Mouse (Mus musculus) adrenal gland, adult (tissue): Measurements from ENCODE around the gene S100a7a.
A peak's percentile ranks its signal among the peaks of the same experiment; 100 is the strongest.

Experiments
- DNase-seq, 2 experiments: peaks; one replicate each; pipeline ENCODE4 v3.0.0; 2022 to 2023; ENCODE audit warnings: low spot score in 1 of 2; ENCODE audit not compliant: inconsistent age in 2 of 2

S100a7a gene

DNA sequence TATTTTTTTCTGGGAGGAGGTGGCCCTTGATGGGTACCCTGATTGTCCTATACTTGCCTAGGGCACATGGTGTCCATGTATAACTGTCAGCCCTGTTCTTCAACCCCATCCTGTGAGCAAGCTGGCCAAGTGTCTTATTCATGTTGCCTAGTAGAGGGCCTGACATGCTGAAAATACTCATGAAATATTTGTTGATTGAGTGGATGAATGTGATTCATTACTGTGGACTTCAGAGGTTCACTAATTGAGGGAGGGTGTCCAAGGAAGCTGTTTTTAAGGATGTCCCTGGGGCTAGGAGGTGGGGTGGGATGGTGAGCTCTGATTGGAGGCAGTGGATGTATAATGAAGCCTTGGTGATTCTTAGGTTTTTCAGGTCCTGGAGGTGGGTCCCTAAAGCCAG is at the start of gene S100a7a:
TSS of gene S100a7a (plus strand) at position 301 of the 400 bp plus-strand sequence.
- DNase-seq: no peak

DNA sequence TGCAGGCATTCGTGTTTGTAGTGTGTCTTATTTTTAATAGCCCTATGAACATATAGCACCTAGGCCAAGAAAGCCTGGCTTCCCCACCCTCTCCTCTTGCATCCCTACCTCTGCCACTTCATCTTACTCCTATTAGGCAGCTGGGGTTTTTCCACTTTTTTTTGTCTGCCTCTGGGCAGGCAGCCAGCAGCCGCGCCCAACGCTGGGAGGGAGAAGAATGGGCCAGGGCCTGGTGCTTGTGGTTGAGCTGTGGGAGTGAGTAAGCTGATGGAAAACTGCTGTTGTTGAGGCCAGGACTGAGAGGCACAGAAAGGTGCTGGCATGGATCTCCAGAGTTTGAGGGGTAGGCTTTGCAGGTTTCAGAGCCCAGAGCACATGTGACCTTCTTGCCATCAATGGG is 49.4 kb upstream of the S100a7a start:
- DNase-seq: peak; percentile 87 to 94

DNA sequence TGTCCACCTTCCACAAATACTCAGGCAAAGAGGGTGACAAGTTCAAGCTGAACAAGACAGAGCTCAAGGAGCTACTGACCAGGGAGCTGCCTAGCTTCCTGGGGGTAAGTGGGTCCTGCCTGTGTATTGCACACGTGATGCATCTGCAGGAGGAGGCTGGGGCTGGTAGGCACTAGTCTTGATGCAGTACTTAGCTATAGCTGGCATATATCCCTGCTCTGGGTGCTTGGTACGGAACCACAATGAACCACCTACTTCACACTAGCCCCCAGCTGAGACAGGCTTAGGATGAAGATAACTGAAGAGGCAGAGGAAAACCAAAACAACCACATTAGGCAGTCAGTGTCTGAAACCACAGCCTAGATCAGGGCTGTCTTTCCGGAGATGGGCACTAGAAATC is 48.8 kb upstream of the S100a7a start:
- no peak for DNase-seq

DNA sequence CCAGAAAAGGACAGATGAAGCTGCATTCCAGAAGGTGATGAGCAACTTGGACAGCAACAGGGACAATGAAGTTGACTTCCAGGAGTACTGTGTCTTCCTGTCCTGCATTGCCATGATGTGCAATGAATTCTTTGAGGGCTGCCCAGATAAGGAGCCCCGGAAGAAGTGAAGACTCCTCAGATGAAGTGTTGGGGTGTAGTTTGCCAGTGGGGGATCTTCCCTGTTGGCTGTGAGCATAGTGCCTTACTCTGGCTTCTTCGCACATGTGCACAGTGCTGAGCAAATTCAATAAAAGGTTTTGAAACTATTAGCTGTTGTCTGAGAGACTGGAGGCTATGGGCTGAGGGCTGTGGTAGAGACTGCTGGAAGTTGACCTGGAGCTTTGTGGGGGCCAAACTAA is 48.1 kb upstream of the S100a7a start:
- peak in 1 of 2 experiments; percentile 20 for DNase-seq

DNA sequence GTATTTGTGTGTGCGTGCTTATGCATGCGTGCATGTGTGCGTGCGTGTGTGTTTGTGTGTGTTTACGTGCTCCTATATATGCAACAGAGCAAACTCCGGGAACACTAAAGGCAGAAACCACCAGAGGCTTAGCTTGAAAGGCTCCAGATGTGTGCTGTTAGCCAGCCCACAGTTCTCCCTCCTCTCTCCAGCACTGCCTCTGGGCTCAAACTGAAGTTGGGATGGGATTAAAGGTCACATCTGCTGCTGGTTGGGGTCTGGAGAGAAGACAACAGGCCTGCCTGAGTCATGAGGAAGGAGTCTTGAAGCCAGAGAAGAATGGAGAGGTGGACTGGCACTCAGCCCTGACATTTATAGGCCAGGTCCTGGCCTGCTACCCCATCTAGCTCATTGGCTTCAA is 47.6 kb upstream of the S100a7a start:
- no peak for DNase-seq

DNA sequence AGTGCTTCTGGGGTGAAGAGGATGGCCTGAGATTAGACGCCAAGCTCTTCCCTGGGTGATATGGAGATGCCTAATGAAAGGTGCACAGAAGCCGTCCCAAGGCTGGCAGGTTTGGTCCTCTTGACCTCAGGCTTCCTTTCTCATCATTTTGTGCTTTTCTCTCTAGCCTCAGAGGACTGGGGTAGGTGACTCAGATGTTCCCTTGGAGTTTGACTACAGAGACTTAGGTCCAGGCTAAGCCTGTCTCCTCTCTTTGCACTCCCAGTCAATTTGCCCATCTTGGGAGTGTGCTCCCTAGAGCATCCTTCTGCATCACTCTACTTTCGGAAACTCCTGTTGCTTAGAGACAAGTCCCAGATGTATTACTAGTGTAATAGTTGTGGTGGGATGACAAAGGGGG is 46.5 kb upstream of the S100a7a start:
- DNase-seq: no peak

DNA sequence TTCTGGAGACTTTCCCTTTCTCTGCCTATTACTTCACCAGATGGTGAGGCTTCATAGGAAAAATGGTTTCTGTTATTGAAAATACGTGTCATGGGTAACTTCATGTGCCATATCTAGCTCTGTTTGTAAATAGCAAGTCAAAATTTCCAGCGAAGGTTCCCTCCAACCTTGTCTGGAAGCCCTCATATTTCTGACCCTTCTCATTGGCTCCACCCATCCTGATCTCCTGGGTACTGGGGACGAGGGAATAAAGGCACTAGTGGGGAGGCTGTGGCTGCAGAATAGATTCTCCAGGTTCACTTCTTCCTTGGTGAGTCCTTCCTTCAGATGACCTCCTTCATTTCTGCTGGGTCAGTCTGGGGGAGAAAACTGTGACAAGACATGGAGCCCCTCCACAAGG is 45.6 kb upstream of the S100a7a start, which contains the start of gene S100a5:
TSS of gene S100a5 (plus strand) at position 301 of the 400 bp plus-strand sequence.
- no peak for DNase-seq

DNA sequence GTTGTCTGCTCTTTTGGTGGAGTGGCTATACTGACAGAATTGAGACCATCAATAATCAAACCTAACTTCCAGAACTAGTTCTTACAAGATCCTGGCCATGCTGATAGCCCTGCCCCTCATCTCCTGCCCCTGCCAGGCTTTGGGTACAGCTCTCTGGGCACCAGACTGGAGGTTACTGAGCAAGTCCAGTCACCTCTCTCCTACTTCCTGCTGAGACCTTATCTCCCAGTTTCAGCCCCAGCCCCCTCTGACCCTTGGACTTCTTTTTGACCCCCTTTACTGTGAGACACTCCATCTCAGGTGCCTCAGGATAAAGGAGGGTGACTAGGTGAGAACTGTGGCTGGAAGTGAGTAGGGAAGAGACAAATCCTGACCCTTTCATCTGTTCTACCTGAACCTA is 44.7 kb upstream of the S100a7a start:
- no peak for DNase-seq

DNA sequence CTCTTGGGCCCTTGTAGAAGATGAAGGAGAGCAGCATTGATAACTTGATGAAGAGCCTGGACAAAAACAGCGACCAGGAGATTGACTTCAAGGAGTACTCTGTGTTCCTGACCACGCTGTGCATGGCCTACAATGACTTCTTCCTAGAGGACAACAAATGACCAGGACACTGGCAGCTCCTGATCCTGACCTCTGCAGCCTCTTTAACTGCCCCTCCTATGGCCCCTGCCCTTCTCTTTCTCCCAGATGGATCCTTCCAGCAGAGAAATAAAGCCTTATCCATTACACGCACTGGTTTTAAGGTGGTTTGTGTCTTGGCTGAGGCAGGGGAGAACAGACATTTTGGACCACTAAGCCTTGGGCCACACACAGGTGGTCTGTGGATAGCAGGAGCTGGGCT is 42.3 kb upstream of the S100a7a start:
- no peak for DNase-seq

DNA sequence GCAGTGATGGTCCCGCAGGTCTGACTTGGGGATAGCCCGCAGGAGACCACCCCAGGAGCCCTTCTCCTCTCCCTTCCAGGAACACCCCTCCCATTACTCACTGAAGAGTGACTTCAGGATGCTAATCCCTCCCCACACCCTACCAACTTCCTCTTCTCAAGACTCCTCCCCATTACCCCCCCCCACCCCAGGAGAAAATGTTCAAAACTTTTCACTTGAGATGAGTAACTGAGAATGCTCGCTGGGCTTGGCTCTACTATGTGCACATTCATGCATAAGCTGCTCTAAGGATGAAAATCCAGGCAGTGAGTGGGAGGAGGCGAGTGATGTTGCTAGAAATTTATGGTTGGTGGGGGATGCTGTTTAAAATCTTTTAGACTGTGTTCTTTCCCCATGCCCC is 41.8 kb upstream of the S100a7a start:
- DNase-seq: no peak

DNA sequence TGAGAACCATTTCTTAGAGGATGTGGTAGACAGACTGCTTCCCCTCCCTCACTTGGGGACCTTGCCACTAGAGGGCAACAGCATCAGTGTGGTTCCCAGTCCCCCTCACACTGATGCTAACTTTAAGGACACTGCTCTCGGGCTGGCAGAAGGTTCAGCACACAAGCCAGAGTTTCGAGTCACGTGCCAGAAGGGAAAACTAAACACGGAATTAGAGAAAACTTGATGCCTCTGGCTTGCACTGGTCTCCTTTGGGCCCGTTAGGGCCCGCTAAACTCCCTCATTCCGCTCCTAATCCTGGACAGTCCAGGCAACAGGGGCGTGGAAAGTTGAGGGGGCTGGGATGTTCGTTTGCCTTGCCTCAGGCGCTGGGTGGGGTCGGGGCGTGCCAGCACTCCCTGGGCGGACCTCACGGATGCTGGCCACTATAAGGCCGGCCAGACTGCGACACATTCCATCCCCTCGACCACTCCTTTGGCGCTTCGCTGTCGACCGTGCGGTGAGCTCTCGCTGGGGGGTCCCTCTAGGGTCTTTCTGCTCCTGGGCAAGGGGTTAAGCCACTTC is 41.0 kb upstream of the S100a7a start, which contains the start of gene S100a6:
TSS of gene S100a6 (plus strand) at position 155 of the 564 bp plus-strand sequence.
- peak; percentile 57 to 77 for DNase-seq

DNA sequence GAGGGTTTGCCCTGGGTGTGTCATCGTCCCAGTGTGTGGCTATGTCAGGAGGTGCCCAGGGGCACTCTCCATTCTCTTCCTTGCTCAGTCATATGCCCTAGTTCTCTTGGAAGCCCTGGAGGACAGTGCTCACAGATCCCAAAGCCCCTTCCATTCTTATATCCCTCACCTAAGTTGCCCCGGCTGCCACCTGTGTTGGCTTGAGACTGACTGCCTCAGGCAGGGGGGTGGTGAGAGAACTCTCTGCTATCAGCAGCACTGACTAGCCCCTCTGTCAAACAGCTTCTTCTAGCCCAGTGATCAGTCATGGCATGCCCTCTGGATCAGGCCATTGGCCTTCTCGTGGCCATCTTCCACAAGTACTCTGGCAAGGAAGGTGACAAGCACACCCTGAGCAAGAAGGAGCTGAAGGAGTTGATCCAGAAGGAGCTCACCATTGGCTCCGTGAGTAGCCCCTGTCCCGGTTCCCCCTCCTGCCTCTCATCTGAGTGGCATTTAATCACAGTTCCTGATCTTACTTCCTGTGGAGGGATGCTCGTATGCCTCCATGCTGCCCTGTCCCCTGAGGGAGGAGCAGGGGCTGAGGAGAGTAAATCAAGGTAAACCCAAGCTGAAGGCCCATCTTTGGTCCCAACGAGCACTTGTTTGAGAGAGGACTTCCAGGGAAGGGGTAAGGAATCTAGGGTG is 40.2 kb upstream of the S100a7a start:
- peak in 1 of 2 experiments; percentile 39 for DNase-seq

DNA sequence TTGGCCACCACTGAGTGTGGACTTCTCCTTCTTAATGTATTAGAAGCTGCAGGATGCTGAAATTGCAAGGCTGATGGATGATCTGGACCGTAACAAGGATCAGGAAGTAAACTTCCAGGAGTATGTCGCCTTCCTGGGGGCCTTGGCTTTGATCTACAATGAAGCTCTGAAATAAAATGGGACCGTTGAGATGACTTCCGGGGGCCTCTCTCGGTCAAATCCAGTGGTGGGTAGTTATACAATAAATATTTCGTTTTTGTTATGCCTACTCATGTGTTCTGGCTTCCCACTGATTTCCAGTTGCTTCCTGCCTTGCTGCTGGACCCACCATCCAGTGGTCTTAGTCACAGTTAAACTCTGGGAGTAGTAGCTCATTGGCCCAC is 39.7 kb upstream of the S100a7a start:
- DNase-seq: no peak

DNA sequence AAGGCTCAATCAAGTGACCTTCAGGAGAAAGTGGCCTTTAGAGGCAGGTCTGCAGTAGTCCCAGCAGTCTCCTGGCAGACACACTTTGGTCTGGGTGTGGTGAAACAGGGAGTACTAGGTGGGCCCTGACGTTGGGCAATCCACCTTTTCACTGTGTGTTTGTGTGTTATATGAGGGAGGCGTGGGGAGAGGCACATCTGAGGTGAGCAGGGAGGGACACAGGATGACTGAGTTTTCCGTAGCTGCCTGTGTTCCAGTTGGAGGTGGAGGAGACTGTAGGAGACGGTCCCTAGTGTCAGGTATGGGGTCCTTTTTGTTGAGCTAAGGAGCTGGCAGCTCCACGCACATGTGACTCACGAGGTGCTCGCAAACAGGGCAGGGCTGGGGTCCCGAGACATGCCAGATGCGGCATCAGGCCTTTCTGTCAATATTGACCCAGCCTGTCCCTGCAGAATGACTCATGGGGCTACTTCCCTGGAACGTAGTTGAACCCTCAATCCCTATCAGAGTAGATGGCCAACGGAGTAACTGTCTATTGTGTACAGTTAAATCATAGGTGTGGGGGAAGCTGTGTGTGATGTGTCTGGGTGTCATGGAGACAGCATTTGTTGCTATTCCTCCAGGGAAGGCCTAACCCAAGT is 39.1 kb upstream of the S100a7a start:
- no peak for DNase-seq

DNA sequence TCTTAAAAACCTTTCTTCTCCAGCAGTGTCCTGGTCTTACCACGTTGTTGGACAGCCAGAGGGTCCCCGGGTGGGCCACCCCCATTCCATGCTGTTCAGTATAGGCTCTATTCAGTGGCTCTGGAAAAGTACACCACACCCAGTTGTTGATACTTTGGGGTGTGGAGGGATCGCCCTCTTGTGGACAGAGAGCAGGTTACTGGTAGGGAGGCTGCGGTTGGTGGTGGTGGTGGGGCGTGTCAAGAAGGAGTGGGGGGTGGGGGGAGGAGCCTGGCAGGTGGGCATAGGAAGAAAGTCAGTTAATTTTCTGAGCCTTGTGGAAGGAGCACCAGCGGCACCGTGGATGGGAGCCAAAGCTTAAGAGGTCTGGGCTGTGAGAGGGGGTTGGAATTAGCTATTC is 38.4 kb upstream of the S100a7a start:
- peak; percentile 77 to 92 for DNase-seq

DNA sequence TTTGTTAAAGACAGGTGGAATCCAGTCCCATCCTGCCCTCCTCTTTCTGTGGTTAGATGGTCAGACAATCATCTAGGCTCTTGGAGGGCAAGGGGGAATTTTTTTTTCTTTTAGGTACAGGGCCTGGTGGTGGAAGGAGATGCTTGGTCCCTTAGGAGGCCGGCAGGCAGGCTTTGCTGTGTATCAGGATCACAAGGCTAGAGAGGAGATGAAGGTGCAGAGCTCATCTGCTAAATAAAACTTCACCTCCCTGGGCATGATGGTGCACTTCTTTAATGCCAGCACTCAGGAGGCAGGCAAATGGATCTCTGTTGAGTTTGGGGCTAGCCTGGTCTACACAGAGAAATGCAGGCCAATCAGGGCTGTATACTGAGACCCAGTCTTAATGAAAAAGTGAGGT is 37.9 kb upstream of the S100a7a start:
- DNase-seq: no peak

DNA sequence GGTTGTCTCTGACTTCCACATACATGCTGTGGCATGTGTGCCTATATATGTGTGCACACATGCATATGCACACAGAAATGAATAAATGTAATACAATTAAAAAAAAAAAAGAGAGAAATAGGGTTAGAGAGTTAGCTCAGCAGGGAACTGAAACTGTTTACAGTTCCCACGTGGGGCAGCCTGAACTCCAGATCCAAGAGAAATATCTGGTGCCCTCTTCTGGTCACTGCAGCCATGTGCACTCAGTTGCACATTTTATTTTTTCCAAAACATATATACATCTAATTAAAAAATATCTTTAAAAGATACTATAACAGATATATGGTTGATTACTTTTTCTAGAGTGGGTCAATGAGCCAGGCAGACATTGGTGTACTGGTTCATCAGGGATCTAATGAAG is 36.2 kb upstream of the S100a7a start:
- no peak for DNase-seq

DNA sequence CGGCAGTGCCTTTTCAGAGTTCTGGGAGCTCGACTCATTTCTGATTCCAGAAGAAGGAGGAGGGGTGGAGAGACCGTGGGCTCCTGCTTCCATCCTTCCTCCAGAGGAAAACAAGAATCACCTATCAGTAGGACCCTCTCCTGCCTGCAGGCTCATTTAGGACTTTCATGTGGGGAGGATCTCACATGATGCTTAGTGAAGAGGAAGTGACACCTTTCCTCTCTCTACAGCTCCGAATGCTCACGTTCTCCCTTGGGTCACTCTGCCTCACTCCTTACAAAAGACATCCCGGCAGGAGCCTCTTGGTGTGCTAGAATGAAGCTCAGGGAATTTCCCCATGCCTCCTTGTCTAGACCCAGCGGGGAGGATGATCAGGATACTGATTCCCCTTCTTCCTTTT is 32.3 kb upstream of the S100a7a start:
- no peak for DNase-seq

DNA sequence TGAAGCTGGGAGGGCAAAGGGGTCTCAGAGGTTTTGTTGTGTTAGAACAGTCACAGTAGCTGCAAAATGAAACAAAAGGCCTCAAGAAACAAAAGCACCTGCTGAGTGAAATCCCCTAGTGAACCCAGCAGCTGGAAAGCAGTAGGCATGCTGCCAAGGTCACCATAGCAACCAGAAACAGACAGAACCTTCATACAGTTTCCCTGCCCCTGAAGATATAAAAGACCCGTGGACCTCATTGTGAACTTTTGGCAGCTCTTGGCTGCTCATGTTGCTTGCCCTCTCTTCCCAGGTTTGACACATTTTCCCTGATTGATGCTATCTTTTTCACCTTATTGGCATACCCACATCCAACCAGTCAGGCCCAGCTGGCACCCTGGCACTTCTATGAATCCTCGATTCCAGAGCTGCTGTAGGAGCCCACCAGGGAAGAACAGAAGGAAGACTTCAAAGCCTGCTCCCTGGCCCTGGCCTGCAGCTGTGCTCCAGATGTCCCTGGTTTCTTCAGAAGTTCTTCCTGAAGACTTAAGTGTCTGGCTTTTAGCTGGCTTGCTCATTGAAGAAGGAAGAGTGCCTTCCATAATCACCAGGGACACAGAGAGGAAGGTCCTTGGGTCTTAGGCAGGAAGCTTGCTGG is 30.3 kb upstream of the S100a7a start:
- DNase-seq: peak; percentile 64 to 84

DNA sequence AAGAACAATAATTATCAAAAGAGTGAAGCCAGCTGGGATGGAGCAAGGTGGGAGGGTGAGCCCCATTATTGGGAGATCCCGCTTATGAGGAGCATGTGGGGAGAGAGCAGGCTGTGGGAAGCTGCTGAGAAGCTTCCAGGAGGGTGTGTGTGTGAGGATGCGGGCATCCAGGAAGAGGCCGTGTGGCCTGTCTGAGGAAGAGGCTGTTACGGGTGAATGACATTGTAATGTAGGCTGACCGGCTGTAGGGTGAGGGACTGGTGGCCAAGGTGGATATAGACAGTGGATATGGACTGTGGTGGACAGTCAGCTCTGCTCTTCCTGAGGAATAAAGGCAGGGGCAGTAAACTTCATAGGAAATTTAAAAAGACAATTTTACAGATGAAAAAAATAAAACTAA is 28.3 kb upstream of the S100a7a start:
- no peak for DNase-seq

DNA sequence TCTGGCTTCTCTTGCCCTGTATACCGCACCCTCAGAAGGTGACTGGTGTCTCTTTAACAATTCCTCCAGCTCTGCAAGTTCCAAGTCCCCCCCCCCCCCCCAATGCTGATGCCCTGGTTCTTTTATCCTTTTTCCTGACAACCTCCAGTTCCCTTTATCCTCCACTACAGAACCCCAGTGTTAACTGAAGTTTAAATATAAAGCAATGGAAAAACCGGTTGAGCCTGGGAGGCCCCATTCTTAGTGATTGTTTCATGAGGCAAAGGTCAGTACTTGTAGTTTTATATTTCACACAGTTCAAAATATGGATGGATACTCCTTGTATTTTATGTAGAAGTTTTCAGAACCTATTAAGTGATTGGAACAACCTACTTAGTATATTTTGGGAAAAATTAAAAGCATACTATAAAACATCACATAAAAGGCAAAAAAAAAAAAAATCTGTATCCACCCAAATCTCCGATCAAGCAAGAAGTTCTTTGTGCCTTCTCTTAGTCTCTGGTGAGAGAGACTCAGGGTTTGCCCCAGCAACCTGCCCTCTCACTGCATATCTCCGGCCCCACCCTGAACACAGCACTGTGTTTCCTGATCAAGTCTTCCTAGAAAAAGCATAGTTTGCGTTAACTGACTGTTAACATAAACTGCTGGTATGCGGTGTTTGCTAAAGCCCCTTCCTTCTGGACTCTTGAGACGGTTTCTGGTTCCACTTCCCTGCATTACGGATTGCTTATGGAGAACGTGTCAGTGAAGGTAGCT is 27.4 kb upstream of the S100a7a start:
- no peak for DNase-seq
